Mouse (Mus musculus) activated CD4-positive, CD25-positive, alpha-beta regulatory T cell, adult 4 months (primary cell): ENCODE data around the gene Terb1. TPM values are rescaled to one million over a fixed set of nuclear protein-coding genes. Genes with fewer than 3 reads are reported as not detected.

ENCODE experiments used
- ATAC-seq: one replicate; pipeline ENCODE4 v1.8.0; 2017
- polyA plus RNA-seq, 2 experiments: library from polyadenylated mRNA; unstranded; fragments of 100-300 nt; shearing (Covaris generic); gene quantifications; one replicate each; pipeline ENCODE4 v1.2.1; 2017

The Terb1 gene
- polyA plus RNA-seq, 2 experiments from 2014 or later = 0.16 TPM; not detected in 1

DNA sequence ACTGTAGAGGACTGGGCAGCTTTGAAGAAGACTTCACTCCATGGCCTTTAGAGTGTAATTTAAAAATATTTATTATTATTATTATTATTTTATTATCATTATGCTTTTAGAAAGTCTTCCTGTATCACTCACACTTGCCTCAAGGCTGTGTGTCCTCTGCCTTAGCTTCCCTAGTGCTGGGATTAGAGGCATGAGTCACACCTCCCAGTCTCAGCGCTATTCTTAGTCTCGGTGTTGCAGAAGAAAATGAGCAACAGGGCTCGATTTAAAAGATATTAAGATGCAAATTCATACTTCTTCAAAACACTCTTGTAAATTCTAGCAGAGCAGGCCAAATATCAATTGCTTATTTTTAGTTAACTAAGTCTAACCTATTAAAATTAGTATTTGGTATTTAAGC, 60.9 kb downstream of the Terb1 start:
- no peak for ATAC-seq

DNA sequence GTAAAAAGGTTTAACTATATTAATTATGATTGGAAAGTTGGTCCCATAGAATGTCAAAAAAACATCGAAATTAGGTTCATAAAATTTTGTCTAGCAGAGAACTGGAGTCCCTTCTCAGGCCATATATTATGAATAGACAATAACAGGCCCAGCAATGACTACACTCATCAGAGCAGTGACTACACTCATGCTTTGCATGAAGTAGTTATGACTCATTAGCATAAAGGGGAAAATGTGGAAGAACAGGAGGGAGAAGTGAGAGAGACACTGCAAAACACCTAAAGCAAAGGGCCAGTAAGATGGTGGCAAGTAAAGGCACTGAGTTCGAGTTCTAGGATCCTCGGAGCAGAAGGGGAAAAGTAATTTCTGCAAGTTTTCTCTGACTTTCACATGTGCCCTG, 63.7 kb downstream of the Terb1 start:
- no peak for ATAC-seq

DNA sequence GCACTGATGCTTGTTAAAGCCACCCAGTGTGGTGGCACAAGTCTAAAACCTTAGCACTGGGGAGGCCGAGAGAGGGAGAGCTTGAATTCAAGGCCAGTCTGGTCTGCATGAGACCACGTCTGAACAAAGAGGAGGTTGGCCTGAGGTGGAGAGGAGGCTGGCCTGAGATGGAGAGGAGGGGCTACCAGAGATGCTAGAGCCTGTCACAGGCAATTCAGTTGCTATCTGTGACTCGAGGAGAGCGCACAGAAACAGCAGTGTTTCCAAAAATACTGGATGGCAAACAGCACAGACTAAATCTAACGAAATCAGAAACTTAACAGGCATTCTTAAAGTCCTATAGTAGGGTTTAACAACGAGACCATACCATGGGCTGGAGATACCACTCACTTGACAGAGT, 64.5 kb downstream of the Terb1 start:
- no peak for ATAC-seq

DNA sequence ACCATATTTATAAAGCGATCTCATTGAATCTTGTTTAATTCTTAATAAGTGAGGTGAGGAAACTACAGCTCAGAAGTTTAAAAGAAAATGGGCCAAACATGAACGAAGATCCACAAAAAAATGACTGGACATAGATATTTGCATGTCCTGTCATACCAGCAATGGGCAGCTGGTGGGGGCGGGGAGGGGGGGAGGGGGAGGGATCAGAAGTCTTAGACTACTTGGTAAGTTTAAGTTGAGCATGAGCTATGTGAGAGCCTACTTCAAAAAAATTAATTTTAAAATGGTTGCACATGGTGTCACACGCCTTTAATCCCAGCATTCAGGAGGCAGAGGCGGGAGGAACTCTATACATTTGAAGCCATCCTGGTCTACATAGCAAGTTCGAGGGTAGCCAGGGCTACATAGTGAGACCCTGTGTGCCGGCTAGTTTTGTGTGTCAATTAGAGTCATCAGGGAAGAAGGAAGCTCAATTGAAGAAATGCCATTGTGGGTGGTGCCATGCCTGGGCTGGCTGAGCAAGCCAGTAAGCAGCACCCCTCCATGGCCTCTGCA, 66.5 kb downstream of the Terb1 start:
- no peak for ATAC-seq

DNA sequence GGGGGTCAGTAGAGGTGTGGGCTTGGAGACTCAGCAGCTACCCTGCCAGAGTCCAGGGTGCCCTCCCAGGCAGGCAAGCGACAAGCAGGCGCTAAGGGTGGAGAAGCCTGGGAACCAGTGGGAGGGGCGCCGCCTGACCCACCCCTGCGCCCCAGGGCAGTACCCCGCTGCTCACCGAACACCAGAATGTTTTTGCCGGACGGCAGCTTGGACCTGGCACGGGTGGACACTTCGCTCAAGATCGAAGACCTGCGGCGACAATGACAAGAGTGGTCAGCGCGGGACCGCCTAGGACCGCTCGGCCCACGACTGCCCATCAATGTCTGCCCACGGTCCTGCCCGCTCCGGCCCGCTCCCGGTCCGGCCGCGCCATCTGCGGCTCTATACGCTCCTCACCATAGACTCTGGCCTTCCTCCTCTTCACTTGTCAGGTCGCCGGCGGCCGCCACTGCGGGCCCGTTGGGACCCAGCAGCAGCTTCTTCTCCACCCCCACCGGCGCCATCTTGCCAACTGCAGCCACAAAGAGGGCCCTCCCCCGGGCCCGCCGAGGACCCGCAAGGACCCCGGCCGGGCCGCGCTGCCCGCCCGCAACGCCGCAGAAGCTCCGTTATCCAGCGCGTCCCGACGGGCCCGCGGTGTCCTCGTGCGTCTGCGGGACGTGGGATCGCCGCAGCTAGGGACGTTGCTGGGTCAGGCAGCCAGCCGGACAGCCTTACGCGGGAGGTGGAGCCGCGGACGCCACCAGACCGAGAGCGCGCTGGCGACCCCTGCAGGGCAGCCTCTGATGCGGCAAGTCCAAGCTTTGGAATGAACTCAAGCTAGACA, 67.2 kb downstream of the Terb1 start, which contains the start of gene Dync1li2:
TSS of gene Dync1li2 (minus strand) at position 749 of the 826 bp plus-strand sequence.
- ATAC-seq = peak; percentile 92

DNA sequence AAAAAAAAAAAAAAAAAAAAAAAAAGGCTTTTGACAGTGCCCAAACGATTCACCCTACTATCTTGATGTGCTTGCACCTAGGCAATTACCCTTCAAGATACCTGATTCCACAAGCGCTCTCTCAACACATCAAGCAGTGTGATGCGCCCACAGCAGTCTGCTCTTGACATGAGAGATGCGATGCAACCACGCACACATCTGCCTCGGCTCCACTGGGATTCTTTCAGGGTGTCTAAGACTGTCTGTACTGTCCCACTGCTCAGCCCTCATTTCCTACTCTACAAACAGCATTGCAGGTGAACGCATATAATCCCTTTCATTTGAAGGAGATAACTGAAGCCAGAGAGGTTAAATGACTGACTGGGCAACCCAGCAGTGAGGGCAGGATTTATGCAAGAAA, 68.1 kb downstream of the Terb1 start:
- ATAC-seq = no peak

DNA sequence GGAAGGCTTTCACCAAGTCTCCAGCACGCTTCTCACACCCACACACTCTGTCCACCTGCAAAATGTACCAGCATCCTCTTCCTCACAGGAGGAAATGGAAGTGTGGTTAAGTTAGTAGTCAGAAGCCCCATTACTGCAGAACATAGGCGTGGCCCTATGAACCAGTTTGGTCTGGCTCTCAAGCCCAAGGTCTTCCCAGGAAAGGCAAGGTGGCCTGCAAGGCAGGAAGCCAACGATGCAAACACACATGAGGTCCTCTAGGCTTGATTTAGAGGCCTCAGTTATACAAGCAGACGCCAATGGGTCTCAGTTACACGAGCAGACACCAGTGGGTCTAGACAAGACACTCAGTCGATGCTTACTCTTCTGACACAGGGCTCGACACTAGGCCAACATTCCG, 70.2 kb downstream of the Terb1 start:
- ATAC-seq = no peak

DNA sequence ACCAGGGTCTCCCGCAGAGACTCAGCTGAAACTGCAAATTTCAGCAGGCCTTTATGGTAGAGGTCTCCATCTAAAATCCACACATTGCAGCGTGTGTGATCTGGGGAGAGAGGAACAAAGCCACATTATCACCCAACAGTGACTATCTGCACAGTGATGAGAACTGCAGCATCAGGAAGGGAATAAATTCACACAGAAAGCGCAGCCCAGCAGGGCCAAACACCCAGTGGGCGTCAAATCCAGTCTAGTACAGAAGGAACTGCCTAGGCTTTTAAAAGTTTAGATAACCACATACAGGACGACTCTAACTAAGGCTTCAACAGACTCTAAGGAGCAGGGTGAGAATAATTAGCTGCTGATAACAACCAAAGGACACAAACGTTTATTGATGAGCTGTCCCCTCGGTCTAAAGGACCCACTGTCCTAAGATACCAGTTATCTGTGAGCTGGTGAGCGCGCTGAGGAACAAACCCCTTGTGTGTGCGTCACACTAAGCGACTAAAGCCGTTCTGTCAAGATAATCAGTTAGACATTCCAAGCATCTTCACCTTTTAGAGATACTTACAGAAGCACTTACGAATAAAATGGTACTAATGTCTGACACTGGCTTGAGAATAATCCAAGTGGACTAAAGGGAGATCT, 72.1 kb downstream of the Terb1 start:
- ATAC-seq = no peak

DNA sequence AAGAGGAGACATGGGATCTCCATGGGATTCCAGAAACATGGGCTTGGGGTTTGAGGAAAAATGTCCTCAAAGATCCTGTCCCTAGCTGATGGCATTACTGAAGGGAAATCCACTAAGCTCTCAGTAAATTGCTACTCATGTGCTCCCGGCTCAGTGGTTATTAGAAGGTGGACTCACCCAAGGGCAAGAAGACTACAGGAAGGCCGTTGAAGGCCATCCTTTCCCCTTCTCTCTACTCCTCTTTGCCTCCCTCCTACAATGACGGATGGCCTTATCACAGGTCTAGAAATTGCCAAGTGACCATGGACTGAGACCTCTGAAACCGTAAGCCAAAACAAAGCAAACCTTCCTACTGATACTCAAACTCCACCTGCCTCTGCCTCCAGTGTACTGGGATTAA, 73.1 kb downstream of the Terb1 start:
- no peak for ATAC-seq

DNA sequence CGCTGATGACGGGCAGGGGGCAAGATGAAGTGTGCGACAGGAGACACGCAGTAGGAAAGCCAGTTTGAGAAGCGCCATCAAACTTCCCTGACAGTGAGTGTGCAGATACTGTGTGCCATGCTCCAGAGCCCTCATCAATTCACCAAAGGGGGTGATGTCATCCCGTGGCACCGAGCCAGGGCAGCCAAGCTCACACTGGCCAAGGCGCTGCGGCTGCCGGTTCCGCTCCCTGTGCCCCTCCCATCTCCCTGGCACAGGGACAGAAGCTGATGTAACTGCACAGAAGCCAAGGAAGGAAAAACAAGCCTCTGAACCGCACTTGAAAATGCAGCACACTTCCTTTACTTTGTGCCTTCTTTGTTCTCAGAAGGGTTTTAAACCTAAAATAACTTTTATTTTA, 73.7 kb downstream of the Terb1 start:
- peak; percentile 54 for ATAC-seq

DNA sequence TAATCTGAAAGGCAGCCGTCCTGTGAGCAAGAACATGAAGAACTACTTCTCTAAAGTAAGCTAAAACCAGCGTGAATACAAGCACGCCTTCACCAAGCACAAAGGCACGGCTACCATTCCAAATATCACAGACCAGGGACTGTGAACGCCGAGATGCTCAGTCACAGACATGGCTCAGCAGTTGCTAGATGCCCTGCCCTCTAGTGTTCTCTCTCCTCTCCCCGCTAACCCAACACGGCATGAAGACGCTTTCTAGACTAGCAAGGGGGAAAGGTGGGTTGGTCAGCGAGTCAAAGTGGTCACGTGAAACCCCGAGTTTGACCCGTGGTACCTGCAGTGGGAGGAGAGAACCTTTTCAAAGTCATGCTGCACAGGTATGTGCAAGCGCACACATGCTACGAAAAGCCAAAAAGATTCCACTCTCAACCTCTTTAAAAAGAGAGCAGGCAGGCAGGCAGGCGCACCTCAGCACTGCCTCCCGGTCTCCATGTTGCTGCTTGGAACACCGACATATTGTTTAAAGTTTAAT, 74.8 kb downstream of the Terb1 start:
- no peak for ATAC-seq

DNA sequence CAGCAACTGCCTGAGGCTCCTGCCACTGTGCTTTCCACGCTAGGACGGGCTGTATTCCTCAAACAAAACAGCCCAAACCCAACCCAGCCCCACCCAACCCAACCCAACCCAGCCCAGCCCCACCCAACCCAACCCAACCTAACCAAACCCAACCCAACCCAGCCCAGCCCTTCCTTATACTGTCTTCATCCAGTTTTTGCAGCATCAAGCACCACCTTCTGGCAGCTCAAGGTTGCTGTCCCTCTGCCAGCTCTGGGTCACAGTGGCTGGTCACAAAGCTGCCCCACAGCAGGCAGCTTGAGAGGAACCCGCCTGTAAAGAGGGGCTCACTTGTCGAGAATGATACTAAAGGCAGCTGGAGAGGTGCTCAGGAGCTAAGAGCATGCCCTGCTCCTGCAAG, 75.4 kb downstream of the Terb1 start:
- no peak for ATAC-seq

DNA sequence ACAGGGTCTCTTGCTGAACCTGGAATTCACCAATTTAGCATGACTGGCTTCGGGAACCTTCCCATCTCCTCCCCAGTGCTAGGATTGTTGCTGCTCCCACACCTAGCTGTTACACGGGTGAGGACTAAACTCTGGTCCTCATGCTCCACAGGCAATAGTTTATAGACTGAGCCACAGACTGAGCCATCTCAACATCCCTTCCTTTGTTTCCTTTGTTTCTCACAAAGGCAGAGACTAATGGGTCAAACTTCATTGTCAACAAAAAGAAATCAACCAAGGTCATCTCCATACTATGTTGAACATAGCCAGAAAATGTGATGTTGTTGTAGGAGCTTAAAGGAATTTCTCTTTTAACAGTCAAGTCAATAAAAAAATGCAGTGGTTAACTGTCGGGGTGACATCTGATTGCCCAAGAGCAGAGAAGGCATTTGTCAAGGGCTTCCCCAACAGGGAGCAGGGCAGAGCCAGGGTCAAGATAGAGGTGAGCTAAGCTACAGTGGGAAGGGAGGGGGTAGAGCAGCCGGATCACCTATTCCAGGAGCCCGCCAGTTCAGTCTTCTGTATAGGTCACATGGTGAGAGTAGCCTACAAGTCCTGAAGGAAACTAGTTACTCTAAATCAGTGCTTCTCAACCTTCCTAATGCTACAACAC, 76.4 kb downstream of the Terb1 start:
- ATAC-seq = no peak

DNA sequence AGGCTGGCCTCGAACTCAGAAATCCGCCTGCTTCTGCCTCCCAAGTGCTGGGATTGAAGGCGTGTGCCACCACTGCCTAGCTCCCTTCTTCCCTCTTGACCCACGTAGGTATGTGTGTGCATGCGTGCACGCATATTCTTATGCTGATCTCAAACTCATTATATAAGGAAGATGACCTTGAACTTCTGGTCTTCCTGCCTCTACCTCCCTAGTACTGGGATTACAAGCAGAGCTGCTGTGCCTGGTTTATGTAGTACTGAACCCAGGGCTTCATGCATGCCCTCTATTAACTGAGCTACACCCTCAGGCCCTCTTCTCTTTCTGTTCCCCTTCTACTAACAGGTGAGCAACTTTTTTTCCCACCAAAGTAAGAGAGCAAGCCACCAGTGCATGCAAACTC, 77.1 kb downstream of the Terb1 start:
- no peak for ATAC-seq

DNA sequence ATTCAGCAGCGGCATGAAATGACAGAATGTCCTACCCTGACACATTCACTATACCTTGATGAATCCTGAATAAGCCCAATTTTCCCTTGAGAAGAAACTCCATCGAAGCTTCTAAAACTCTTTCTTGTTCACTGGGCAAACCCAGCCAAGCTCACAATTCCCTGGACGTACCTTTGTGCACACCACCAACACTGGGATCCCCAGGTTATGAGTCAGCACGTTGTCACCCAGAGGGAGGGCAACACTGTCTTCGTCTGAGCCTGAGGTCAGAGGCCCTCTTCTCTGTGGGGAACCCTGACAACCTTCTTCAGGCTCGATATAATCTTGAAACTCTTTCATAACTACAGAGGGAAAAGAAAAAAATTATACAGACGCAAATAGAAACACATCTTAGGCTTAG, 79.5 kb downstream of the Terb1 start:
- ATAC-seq = no peak

DNA sequence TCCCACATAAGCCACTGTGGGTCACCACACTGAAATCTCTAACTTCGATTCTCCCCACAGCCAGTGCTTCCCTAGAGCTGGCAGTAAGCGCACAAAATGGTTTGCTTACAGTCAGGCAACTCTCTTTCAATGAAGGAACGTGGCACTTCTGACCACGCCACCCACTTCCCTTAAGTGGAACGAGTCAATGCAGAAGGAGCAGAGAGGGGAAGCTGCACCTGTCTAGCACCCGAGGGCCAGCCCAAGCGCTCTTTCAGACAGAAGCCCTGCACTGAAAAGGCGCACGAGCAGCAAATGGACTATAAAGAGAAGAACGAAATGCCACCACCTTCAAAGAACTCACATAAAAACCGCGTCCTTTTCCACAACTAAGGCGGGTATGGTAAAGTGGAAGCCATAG, 82.0 kb downstream of the Terb1 start:
- no peak for ATAC-seq

DNA sequence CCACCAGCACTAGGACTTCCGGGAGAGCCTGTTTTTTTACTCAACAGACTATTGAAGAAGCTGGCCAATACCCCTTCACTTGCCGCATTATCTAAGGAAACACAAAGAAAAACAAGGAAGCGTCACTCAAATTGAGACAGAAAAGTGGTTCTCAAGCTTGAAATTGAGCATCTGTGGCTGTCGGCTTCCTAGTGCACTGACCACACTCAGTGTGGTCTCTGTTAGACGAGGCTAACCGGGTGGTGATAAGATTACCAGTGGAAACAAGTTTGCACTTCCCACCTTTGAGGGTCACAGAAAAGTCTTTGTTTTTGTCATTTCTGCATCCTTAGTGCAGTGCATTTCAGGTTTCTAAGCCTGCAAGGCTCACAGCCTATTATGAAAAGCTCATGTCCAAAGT, 87.4 kb downstream of the Terb1 start:
- no peak for ATAC-seq

DNA sequence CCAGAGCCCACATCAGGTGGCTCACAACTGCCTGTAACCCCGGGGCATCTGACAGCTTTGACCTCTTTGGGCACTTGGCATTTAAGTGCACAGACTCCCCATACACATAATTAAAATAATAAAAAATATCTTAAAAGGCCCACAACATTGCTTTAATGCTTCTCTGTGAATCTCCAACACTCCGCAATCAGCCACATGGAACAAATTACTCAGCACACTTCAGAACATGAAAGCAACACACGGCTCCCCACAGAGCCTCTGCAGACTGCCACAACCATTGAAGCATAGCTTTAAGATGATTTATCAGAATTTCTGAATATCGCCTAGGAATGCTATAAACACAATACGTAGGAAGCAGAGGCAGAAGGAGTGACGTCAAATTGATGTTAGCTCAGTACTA, 93.7 kb downstream of the Terb1 start:
- no peak for ATAC-seq

DNA sequence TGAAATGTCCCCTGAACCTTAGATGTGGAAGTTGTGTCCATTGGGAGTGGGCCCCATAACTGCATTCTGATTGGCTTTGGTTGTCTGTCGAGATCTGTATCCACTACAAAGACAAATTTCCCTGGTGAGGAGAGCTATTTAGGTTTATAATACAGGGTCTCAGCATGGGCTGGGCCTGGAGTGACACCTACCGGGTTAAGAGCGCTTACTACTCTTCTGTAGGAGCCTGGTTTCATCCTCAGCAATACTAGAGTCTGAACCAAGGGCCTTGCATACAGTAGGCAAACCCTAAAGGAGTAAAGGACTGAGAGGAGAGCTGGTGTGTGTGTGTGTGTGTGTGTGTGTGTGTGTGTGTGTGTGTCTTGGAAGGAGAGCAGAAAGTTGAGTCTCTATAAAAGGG, 95.5 kb downstream of the Terb1 start:
- no peak for ATAC-seq

DNA sequence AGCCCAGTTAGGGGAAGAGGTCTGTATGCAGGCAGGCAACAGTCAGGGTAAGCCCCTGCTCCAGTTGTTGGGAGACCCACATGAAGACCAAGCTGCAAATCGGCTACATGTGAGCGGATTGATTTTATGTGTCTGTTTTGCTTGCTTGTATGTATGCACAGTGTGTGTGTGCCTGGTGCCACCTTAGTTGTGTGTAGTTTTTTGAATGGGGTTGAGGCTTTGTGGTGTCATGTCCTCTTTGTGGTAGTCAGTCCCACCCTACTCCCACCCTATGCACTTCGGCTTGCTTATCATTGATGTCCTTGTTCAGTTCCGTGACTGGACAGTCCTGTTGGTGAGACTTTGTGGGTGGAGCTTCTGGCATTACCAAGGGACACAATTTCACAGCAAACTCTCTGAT, 95.9 kb downstream of the Terb1 start:
- ATAC-seq = no peak

DNA sequence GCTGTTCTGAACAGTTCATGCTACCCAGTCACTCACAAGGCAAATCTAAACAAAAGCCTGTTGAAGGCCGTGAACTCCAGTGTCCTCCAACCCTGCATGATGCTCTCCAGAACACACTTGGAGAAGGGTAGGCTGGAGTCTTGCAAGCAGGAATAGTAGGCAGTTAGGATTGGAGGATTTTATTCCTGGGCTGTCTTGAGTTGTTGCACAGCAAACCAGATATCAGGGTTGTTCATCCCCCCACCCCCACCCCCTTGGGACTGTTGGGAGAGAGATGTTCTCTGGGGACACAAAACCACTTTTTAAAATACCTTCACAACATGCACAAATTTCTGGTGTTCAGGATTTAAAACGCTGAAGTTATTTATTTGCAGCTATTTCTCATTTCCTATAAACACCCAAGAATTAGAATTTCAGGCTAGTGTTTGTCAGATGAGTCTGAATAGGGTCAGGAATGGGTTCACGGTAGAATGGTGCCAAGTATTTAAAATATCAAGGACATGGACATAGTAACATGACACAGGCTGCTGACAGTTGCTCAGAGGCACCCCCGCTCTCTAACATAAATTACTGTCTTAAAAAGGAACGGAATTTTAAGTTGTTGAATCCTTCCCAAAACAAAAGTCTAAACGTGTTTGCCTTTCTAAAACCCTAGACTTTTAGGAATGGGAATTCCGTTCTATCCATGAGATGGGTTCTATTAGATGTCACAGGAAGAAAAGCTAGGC, 96.7 kb downstream of the Terb1 start:
- no peak for ATAC-seq

DNA sequence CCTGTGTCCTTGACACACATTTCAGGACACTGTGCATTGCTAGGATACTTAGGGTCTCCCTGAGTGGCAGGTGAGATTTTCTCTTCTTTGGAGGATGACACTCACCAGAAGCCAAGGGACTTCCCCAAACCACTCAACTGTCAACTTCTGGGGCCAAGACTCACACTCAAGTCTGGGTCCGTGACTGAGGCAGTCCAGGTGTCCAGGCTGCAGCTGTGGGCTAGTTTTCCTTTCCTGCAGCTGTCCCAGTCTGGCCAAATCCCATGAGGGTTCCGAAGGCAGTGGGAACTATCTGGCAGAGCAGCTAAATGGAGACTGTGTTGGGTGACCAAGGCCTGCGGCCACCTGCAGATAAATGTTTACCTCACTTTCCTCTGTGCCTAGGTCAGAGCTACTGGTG, 97.7 kb downstream of the Terb1 start:
- ATAC-seq = no peak

DNA sequence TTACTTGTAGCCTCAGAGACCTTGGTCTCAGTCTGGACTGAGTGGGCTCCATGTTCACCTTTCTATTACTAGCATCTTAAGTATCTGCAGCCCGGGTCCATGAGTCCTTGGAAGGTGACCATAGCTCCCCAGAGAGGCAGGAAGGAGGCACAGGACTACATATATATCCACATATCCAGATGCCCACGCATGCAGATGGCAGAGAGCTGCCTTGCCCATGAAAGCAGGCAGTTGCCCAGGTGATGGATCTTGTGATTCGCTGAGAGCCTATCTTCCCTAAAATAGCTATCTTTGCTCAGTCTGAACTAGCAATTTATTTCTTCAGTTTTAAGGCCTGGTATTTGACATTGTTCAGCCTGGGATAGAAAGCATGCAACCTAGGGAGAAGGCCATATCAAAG, 98.2 kb downstream of the Terb1 start:
- ATAC-seq = no peak
